Mouse (Mus musculus) ES-E14 (cell line): ENCODE data around the gene Hic2.

Experiments
- CHD2 ChIP-seq: IDR thresholded peaks from 2 replicates; pipeline ENCODE4 v1.6.1; 2014; ENCODE audit warnings: mild to moderate bottlenecking, low read depth, low read length, inconsistent platforms
- HCFC1 ChIP-seq: IDR thresholded peaks from 2 replicates; pipeline ENCODE4 v1.6.1; 2012; ENCODE audit warnings: low read length, inconsistent platforms, borderline replicate concordance; ENCODE audit not compliant: insufficient read depth
- MAFK ChIP-seq: IDR thresholded peaks from 2 replicates; pipeline ENCODE4 v1.6.1; 2014; ENCODE audit warnings: mild to moderate bottlenecking, low read depth, low read length, inconsistent platforms; ENCODE audit not compliant: insufficient read depth
- ZC3H11A ChIP-seq: IDR thresholded peaks from 2 replicates; pipeline ENCODE4 v1.6.1; 2012; ENCODE audit warnings: low read depth, mild to moderate bottlenecking, inconsistent platforms, low read length, borderline replicate concordance

DNA sequence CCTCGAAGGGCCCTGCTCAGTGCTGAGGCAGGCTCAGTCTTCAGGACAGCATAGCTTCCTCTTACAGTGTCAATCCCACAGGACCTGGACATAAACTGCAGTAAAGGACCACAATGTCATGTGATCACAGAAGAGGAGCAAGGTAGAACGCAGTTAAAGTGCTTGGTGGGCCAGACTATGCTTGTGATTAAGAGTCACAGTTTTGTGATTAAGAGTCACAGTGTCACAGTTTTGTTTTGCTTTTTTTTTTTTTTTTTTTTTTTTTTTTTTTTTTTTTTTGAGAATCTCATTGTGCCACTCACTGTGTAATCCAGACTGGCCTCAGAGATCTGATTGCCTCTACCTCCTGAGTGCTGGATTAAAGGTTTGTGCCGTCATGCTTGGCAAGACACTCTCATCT, 32.7 kb downstream of the Hic2 start:
- TF ChIP-seq HCFC1 (no peak), ZC3H11A (no peak), CHD2 (no peak), MAFK (no peak)
